Mouse (Mus musculus) retina, postnatal 1 day (tissue): Measurements from ENCODE around the gene Olfr1107.

Source experiments
- DNase-seq: peaks from one replicate; pipeline ENCODE4 v3.0.0-alpha.2; 2012

Olfr1107 gene

GRCm38 (mm10) chr2:87075717-87076116, at the start of gene Olfr1107:
Olfr1107 (minus strand) TSS chr2:87075817.
- no peak for DNase-seq

- DNase-seq, result no peak
Measured at GRCm38 (mm10) chr2:87114467-87114866, 38.9 kb upstream of the Olfr1107 start, which contains the start of gene Olfr259. Olfr259 (minus strand) TSS chr2:87114567.

- no peak for DNase-seq
Measured at GRCm38 (mm10) chr2:87095908-87096307, 20.3 kb upstream of the Olfr1107 start, which contains the start of gene Olfr1109. Olfr1109 (minus strand) TSS chr2:87096008.

- DNase-seq, result no peak
Measured at GRCm38 (mm10) chr2:87052173-87052572, 23.4 kb downstream of the Olfr1107 start, which contains the start of gene Olfr1106. Olfr1106 (minus strand) TSS chr2:87052273.

- no peak for DNase-seq
Measured at GRCm38 (mm10) chr2:87036431-87036830, 39.2 kb downstream of the Olfr1107 start, which contains the start of gene Olfr1105. Olfr1105 (minus strand) TSS chr2:87036531.

- no peak for DNase-seq
Measured at GRCm38 (mm10) chr2:87026980-87027379, 48.6 kb downstream of the Olfr1107 start, which contains the start of gene Olfr1104. Olfr1104 (minus strand) TSS chr2:87027080.
